Mouse (Mus musculus): ENCODE data around the gene Mthfd1. TPM values are rescaled to one million over a fixed set of nuclear protein-coding genes. Genes with fewer than 3 reads are reported as not detected.

The Mthfd1 gene
- polyA plus RNA-seq, 1 experiment from 2014 or later, result 35.1 TPM

GRCm38 (mm10) chr12:76241833-76242232 is 13.3 kb upstream of the Mthfd1 start:
- 60% methylated on average over 5 of the region's 5 CpGs for WGBS
- no peak overlapping the region for H3K9ac ChIP-seq
- H3K4me3 ChIP-seq, result no peak overlapping the region
- no peak overlapping the region for H3K4me2 ChIP-seq
- no peak for ATAC-seq (replicated peaks; ENCODE audit: insufficient number of reproducible peaks, insufficient read depth, low FRiP score, low read depth)
- no peaks in the 10 kb centered on the region for H3K36me3 ChIP-seq
- H3K27me3 ChIP-seq, result no peaks in the 10 kb centered on the region
- no peaks in the 10 kb centered on the region for H3K9me3 ChIP-seq (replicated peaks)
- no peaks in the 10 kb centered on the region for H3K4me1 ChIP-seq (replicated peaks)
- H3K27ac ChIP-seq, result no peak overlapping the region

- no peaks in the 10 kb centered on the region for H3K36me3 ChIP-seq
- no peaks in the 10 kb centered on the region for H3K27me3 ChIP-seq
- ATAC-seq (replicated peaks; ENCODE audit: insufficient number of reproducible peaks, insufficient read depth, low FRiP score, low read depth), result no peak
- no peaks in the 10 kb centered on the region for H3K9me3 ChIP-seq (replicated peaks)
- no peak overlapping the region for H3K4me3 ChIP-seq
- H3K27ac ChIP-seq, result no peak overlapping the region
- 84% methylated on average over 8 of the region's 8 CpGs for WGBS
- no peaks in the 10 kb centered on the region for H3K4me1 ChIP-seq (replicated peaks)
- H3K9ac ChIP-seq, result no peak overlapping the region
- H3K4me2 ChIP-seq, result no peak overlapping the region
Observed at GRCm38 (mm10) chr12:76244981-76245380, 10.1 kb upstream of the Mthfd1 start.

- H3K36me3 ChIP-seq, result no peaks in the 10 kb centered on the region
- H3K27me3 ChIP-seq, result no peaks in the 10 kb centered on the region
- ATAC-seq (replicated peaks; ENCODE audit: insufficient number of reproducible peaks, insufficient read depth, low FRiP score, low read depth), result no peak
- no peaks in the 10 kb centered on the region for H3K4me1 ChIP-seq (replicated peaks)
- H3K9me3 ChIP-seq (replicated peaks), result no peaks in the 10 kb centered on the region
- no peak within 1 kb of the TSS for H3K9ac ChIP-seq
- no peak within 1 kb of the TSS for H3K4me2 ChIP-seq
- H3K27ac ChIP-seq, result no peak within 1 kb of the TSS
- no peak within 1 kb of the TSS for H3K4me3 ChIP-seq
- WGBS, result 73% methylated on average over 6 of the region's 6 CpGs
Observed at GRCm38 (mm10) chr12:76246646-76247045, 8.5 kb upstream of the Mthfd1 start, which contains the start of gene Tex21. TSS of gene Tex21 (minus strand) at chr12:76246746.

DNA sequence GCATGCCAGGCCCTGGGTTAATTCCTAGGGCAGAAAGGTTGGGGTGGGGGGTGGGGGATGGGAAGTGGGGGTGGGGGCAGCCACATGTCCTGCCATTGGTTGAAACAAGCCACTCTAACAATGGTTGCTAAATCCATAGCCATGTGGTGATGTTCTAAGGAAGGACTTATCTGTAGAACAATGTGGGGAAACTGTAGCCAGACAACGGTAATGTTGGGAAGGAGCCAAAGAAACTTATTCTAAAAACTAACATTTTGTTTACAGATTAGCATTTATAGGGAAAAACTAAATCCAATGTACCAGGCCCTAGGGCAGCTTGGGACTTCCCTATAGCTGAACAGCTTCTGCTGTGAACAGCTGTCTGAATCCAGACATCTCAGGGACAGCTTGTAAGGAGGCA is 2.0 kb upstream of the Mthfd1 start:
- Histone ChIP-seq H3K4me3 (no peak overlapping the region), H3K9ac (no peak overlapping the region), H3K4me2 (no peak overlapping the region), H3K9me3 (replicated peaks) (no peaks in the 10 kb centered on the region), H3K27ac (no peak overlapping the region), H3K27me3 (no peaks in the 10 kb centered on the region), H3K36me3 (no peaks in the 10 kb centered on the region), H3K4me1 (replicated peaks) (peaks cover 10% of the 10 kb centered on the region)
- no peak for ATAC-seq (replicated peaks; ENCODE audit: insufficient number of reproducible peaks, insufficient read depth, low FRiP score, low read depth)
- WGBS, result 68% methylated on average over 1 of the region's 1 CpGs

DNA sequence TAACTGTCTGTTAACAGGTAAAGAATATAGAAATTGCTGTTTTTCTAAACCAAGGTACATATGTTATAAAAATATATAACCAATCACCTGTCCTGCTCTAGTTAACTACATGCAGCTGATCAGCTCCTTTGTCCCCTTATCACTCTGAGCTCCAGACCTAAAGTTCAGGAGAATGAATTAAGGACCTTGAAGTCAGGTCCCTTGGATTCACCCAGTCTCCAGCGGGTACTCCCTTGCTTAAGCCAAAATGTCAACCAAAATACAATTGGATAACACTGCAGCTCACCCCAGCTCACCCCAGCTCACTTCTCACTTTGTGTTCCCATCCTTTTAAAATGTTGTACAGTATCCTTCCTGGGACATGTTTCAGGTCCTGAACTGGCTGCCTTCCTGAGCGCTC is 1.5 kb upstream of the Mthfd1 start:
- 71% methylated on average over 2 of the region's 2 CpGs for WGBS
- H3K27ac ChIP-seq, result no peak overlapping the region

DNA sequence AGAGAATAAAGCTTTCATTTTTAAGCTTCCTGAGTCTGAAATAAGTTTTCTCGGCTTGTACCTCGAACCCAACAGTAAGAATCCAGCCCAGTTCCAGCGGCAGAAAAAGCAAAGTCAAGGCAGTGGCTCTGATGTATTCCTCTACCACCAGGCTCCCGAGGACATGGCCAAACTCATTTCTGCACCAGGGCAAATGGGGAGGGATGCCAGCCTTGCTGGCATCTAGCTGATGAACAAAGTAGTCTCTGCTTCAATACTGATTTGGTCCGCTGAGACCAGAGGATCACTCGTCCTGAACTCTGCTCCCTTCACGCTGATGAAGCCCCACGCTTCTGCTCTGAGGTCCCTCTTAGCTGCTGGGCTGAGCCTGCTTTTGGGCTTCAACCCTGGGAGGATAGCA is 1.1 kb upstream of the Mthfd1 start:
- Histone ChIP-seq H3K9ac (no peak overlapping the region), H3K4me1 (replicated peaks) (peaks cover 10% of the 10 kb centered on the region), H3K9me3 (replicated peaks) (no peaks in the 10 kb centered on the region), H3K27me3 (no peaks in the 10 kb centered on the region), H3K4me3 (no peak overlapping the region), H3K4me2 (no peak overlapping the region), H3K36me3 (no peaks in the 10 kb centered on the region), H3K27ac (no peak overlapping the region)
- ATAC-seq (replicated peaks; ENCODE audit: insufficient number of reproducible peaks, insufficient read depth, low FRiP score, low read depth), result no peak
- 73% methylated on average over 8 of the region's 8 CpGs for WGBS

More for the DNA sequence above, 1.5 kb upstream of the Mthfd1 start:
- H3K36me3 ChIP-seq, result no peaks in the 10 kb centered on the region
- H3K4me3 ChIP-seq, result no peak overlapping the region
- H3K9me3 ChIP-seq (replicated peaks), result no peaks in the 10 kb centered on the region
- no peaks in the 10 kb centered on the region for H3K27me3 ChIP-seq
- peaks cover 10% of the 10 kb centered on the region for H3K4me1 ChIP-seq (replicated peaks)
- no peak overlapping the region for H3K9ac ChIP-seq
- ATAC-seq (replicated peaks; ENCODE audit: insufficient number of reproducible peaks, insufficient read depth, low FRiP score, low read depth), result no peak
- no peak overlapping the region for H3K4me2 ChIP-seq

DNA sequence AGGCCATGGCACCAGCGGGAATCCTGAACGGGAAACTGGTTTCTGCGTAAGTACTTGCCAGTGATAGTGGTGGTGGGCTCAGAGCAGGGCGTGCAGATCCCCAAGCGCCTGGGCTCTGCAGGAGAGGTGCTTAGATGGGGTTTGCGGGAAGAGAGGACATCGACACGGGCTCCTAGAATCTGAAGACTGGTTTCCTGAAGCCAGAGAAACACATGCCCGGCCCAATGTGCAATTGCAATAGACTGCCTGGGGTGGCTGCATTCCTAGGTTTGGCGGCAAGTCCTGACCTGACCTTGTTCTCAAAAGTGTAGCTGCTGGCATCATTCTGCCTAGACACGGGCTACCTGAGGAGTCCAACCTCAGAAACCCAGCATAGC is 389 bp downstream of the Mthfd1 start:
- Histone ChIP-seq H3K27ac (peak overlapping the region; percentile 81), H3K27me3 (no peaks in the 10 kb centered on the region), H3K4me1 (replicated peaks) (peaks cover 10% of the 10 kb centered on the region), H3K4me3 (peak overlapping the region; percentile 73), H3K9ac (peak overlapping the region; percentile 73), H3K4me2 (peak overlapping the region; percentile 92), H3K9me3 (replicated peaks) (no peaks in the 10 kb centered on the region), H3K36me3 (no peaks in the 10 kb centered on the region)
- 0 out of 2 replicates have a peak, but pooled peaks have one; percentile 18 for ATAC-seq (replicated peaks; ENCODE audit: insufficient number of reproducible peaks, insufficient read depth, low FRiP score, low read depth)
- 2% methylated on average over 11 of the region's 11 CpGs for WGBS

DNA sequence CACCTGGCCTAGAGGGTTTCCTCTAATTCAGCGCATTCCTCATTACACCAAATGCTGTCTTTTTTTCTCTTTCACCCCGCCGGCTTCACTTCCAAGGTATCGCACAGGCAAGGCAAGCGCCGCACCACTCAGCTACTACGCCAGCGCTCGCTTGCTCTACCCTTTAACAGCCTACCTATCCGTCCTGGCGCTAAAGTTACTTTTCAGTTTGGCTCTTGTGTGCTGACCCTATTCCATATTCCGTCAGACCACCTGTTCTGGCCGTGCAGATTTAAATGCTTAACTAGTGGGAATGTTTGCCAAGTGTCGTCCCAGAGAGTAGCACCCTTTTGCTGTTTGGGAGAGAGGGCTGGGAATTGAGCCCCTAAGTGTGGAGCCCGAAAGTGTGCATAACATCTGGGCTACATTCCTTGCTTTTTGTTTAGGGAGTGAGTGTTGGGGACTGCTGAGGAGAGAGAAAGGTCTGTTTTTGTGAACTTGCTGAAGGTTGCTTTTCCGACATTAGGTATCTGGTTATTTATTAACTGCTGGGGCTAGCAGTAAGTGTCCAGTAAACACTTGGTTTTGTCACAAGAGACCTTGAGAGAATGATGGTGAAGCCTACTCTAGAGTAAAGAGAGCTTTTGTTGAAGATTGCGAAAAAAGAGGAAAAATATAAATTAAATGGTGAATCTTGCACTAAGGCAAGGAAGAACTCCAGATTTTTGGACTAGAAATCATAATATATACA is 1.2 kb downstream of the Mthfd1 start:
- 8% methylated on average over 17 of the region's 17 CpGs for WGBS
- peak overlapping the region; percentile 92 for H3K4me2 ChIP-seq
- H3K36me3 ChIP-seq, result no peaks in the 10 kb centered on the region
- H3K27ac ChIP-seq, result no peak overlapping the region
- H3K4me3 ChIP-seq, result peak overlapping the region; percentile 73
- H3K4me1 ChIP-seq (replicated peaks), result peaks cover 10% of the 10 kb centered on the region
- ATAC-seq (replicated peaks; ENCODE audit: insufficient number of reproducible peaks, insufficient read depth, low FRiP score, low read depth), result no peak
- no peaks in the 10 kb centered on the region for H3K27me3 ChIP-seq
- H3K9ac ChIP-seq, result peak overlapping the region; percentile 73
- H3K9me3 ChIP-seq (replicated peaks), result no peaks in the 10 kb centered on the region

DNA sequence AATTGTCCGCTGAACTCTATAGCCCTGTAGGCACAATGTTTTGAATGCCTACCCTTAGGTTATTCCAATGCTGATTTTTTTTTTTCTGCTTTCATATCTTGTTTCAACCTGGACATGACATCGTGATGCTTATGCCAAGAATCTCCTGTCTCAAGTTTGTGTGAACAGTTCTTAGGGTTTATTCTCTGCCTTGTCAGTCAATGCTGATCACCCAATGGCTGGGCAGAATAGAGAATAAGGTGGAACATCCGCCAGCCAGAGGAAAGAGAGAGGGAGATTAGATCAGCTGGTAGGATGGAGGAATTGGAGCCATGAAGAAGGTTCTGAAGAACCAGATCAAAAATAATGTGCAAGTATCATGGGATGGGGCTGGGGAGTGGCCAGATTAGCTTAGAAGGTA is 5.6 kb downstream of the Mthfd1 start:
- 87% methylated on average over 3 of the region's 3 CpGs for WGBS
- H3K4me2 ChIP-seq, result no peak overlapping the region
- ATAC-seq (replicated peaks; ENCODE audit: insufficient number of reproducible peaks, insufficient read depth, low FRiP score, low read depth), result no peak

DNA sequence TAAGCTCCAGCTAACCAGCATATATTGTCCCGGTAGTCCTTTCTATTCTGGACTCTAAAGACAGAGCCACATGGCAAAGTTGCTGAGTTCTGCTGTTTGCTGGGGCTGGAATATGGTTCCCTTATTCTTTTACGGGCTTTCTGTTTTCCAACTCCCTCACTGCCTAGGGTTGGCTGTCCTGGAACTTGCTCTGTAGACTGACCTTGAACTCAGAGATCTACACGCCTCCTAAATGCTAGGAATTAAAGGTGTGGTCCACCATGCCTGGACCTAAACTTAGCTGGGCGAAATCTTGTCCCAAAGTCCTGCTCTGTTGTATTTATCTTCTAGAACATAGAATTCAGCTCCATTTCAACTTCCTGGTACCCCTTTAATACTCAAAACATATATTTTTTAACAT is 6.5 kb downstream of the Mthfd1 start:
- H3K4me1 ChIP-seq (replicated peaks), result peaks cover 2% of the 10 kb centered on the region
- WGBS, result 82% methylated on average over 4 of the region's 4 CpGs
- no peaks in the 10 kb centered on the region for H3K9me3 ChIP-seq (replicated peaks)
- no peak overlapping the region for H3K4me2 ChIP-seq
- H3K36me3 ChIP-seq, result no peaks in the 10 kb centered on the region
- no peaks in the 10 kb centered on the region for H3K27me3 ChIP-seq
- H3K9ac ChIP-seq, result no peak overlapping the region
- no peak for ATAC-seq (replicated peaks; ENCODE audit: insufficient number of reproducible peaks, insufficient read depth, low FRiP score, low read depth)
- no peak overlapping the region for H3K27ac ChIP-seq
- no peak overlapping the region for H3K4me3 ChIP-seq

More for the DNA sequence above, 5.6 kb downstream of the Mthfd1 start:
- Histone ChIP-seq H3K27ac (no peak overlapping the region), H3K4me1 (replicated peaks) (peaks cover 9% of the 10 kb centered on the region), H3K9me3 (replicated peaks) (no peaks in the 10 kb centered on the region), H3K9ac (no peak overlapping the region), H3K4me3 (no peak overlapping the region), H3K27me3 (no peaks in the 10 kb centered on the region), H3K36me3 (no peaks in the 10 kb centered on the region)

DNA sequence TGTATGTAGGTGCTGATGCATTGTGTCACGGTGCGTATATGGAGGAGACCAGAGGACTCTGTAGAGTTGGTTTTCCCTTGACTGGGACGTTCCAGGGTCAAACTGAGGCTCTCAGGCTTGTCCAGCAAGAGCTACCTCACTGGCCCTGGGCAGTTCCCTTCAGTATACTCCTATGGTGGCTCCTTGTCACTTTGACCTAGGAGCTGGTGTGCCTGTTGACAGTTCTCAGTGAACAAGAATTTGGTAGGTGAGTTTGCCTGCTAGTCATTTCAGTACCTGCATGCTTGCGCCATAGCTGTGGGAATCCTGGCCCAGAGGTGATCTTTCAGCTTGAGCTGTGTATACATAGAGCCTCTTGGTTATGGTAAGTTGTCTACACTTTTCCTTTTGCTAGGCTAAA is 7.8 kb downstream of the Mthfd1 start:
- no peaks in the 10 kb centered on the region for H3K9me3 ChIP-seq (replicated peaks)
- H3K27ac ChIP-seq, result no peak overlapping the region
- WGBS, result 82% methylated on average over 4 of the region's 4 CpGs
- H3K4me3 ChIP-seq, result no peak overlapping the region
- no peaks in the 10 kb centered on the region for H3K27me3 ChIP-seq
- no peak for ATAC-seq (replicated peaks; ENCODE audit: insufficient number of reproducible peaks, insufficient read depth, low FRiP score, low read depth)
- H3K36me3 ChIP-seq, result no peaks in the 10 kb centered on the region
- peaks cover 2% of the 10 kb centered on the region; the same call in 1 of the 2 replicates for H3K4me1 ChIP-seq (replicated peaks)
- no peak overlapping the region for H3K4me2 ChIP-seq
- no peak overlapping the region for H3K9ac ChIP-seq

DNA sequence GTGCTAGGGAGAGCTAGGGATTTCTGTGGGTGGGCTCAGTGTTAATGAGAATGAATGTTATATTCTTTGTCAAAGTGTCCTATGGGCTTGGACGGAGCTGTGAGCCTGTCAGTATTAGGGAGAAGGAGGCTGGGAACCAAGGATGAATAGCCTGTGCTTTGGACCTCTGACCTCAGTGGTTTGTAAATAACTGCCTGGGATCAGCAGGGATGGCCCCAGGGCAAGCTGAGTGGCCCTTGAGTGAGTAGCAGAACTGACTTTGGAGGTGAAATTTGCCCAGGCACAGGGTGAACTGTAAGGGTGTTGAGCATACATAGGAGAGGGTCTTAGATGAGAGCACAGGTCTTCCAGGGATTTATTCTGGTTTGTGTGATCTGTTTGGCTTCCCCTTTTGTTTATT is 8.8 kb downstream of the Mthfd1 start:
- Histone ChIP-seq H3K36me3 (no peaks in the 10 kb centered on the region), H3K27ac (no peak overlapping the region), H3K4me1 (replicated peaks) (peaks cover 2% of the 10 kb centered on the region; the same call in 1 of the 2 replicates), H3K9me3 (replicated peaks) (no peaks in the 10 kb centered on the region), H3K9ac (no peak overlapping the region), H3K27me3 (no peaks in the 10 kb centered on the region), H3K4me3 (no peak overlapping the region), H3K4me2 (no peak overlapping the region)
- 88% methylated on average over 1 of the region's 1 CpGs for WGBS
- ATAC-seq (replicated peaks; ENCODE audit: insufficient number of reproducible peaks, insufficient read depth, low FRiP score, low read depth), result no peak
